Mouse (Mus musculus) E14TG2a.4 (cell line): Measurements from ENCODE around the gene Tns4.

Experiments
- CTCF ChIP-seq: conservative IDR thresholded peaks from 2 replicates; pipeline ENCODE4 v1.5.1; 2014; ENCODE audit warnings: low read length
- NANOG ChIP-seq: IDR thresholded peaks from 2 replicates; pipeline ENCODE4 v1.6.1; 2014; ENCODE audit warnings: borderline replicate concordance, low read length, mixed read lengths

- TF ChIP-seq CTCF (no peak), NANOG (no peak)
Observed at GRCm38 (mm10) chr11:99041051-99041729, 47.9 kb downstream of the Tns4 start, which contains the start of gene Igfbp4.
